Mouse (Mus musculus): ENCODE data around the gene Eme2. TPM values are rescaled to one million over a fixed set of nuclear protein-coding genes. Genes with fewer than 3 reads are reported as not detected.

The Eme2 gene
- polyA plus RNA-seq, 1 experiment = 35.6 TPM

DNA sequence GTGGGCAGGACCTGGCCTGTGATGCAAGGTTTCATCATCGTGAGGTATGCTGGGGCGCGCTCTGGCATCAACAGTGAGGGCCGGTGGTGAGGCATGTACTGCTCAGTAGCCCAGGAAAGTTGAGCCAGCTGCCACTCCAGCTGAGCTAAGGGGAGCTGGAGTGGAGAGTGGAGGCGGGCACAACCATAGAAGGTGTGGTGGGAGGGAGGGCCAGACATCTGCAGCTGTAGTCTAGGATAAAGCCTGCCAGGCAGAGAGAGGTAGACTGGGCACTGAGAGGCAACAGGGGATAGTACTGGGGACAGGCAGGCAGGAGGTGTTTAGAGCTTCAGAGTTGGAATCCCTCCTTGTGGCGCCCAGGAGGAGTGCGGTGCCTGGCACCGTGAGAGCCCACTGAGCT is 34.8 kb downstream of the Eme2 start:
- Histone ChIP-seq H3K4me1 (ENCODE audit: control insufficient read depth, insufficient read depth, low read length) (peaks cover 3% of the 10 kb centered on the region; the same call in 1 of the 2 replicates), H3K4me3 (replicated peaks; ENCODE audit: control insufficient read depth, low read depth, low read length) (peak overlapping the region; percentile 16), H3K27ac (ENCODE audit: control insufficient read depth, insufficient read depth, low read depth, low read length, poor library complexity) (peak overlapping the region; percentile 85)
- 63% methylated on average over 8 of the region's 8 CpGs for WGBS
- TF ChIP-seq POLR2A (IDR thresholded peaks at IDR 0.05; ENCODE audit: borderline replicate concordance, control insufficient read depth, low read depth, low read length) = peak; percentile 69
- no peak for TF ChIP-seq CTCF (IDR thresholded peaks at IDR 0.05; ENCODE audit: control insufficient read depth, insufficient read depth, low read length)

DNA sequence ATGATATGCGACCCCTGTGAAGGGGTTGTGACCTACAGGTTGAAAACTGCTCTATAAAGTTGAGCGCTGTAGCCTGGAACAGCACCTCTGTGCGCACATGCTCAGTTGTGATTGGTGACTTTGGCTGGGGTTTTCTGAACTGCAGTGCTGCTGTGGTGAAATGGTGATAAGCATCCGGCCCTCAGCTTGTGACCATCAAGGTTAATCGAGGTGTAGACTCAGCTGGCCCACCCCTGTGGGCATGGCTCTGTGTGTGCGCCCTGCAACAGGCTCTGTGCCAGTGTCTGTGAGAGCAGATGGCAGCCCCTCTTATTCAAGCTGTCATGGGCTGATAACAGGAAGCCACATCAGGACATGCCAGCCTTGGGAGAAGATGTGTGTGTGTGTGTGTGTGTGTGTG is 35.9 kb downstream of the Eme2 start:
- peak; percentile 35; the same call in 1 of the 2 replicates for TF ChIP-seq POLR2A (IDR thresholded peaks at IDR 0.05; ENCODE audit: borderline replicate concordance, control insufficient read depth, low read depth, low read length)
- TF ChIP-seq CTCF (IDR thresholded peaks at IDR 0.05; ENCODE audit: control insufficient read depth, insufficient read depth, low read length) = no peak
- Histone ChIP-seq H3K27ac (ENCODE audit: control insufficient read depth, insufficient read depth, low read depth, low read length, poor library complexity) (peak overlapping the region; percentile 85), H3K4me1 (ENCODE audit: control insufficient read depth, insufficient read depth, low read length) (peaks cover 3% of the 10 kb centered on the region; the same call in 1 of the 2 replicates), H3K4me3 (replicated peaks; ENCODE audit: control insufficient read depth, low read depth, low read length) (no peak overlapping the region)
- 63% methylated on average over 6 of the region's 6 CpGs for WGBS

DNA sequence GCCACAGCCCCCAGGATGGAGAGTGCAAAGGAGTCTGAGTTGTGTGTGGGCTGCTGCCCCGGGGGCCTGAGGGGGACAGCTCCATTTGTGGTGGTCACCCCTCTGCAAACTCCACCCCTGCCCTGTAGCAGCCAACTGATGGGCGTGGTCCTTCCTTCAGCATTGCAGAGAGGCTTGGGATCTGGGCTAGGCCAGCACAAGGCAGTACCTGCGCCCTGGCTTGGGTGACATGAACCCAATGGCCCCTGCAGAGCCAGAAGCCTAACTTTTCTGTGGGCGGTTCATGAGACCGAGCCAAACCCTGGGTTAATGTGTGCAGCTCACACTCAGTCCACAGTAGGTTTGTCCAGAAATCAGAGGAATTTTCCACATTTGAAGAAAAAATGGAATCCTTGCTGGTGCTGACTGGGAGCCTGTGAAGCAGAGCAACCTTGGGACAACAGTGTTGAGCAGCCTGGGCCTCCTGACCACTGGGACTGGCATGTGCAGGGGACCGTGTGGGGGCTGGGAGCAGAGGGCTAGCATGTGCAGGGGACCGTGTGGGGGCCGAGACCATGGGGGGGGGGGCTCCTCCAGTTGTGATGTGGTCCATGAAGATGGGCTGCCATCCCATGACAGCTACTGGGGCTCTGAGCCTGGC is 36.9 kb downstream of the Eme2 start:
- H3K27ac ChIP-seq (ENCODE audit: control insufficient read depth, insufficient read depth, low read depth, low read length, poor library complexity) = peak overlapping the region; percentile 69
- TF ChIP-seq POLR2A (IDR thresholded peaks at IDR 0.05; ENCODE audit: borderline replicate concordance, control insufficient read depth, low read depth, low read length) (0 out of 2 replicates have a peak, but pooled peaks have one; percentile 18), CTCF (IDR thresholded peaks at IDR 0.05; ENCODE audit: control insufficient read depth, insufficient read depth, low read length) (no peak)
- no peak overlapping the region for H3K4me3 ChIP-seq (replicated peaks; ENCODE audit: control insufficient read depth, low read depth, low read length)
- 71% methylated on average over 8 of the region's 8 CpGs for WGBS
- peaks cover 3% of the 10 kb centered on the region; the same call in 1 of the 2 replicates for H3K4me1 ChIP-seq (ENCODE audit: control insufficient read depth, insufficient read depth, low read length)

DNA sequence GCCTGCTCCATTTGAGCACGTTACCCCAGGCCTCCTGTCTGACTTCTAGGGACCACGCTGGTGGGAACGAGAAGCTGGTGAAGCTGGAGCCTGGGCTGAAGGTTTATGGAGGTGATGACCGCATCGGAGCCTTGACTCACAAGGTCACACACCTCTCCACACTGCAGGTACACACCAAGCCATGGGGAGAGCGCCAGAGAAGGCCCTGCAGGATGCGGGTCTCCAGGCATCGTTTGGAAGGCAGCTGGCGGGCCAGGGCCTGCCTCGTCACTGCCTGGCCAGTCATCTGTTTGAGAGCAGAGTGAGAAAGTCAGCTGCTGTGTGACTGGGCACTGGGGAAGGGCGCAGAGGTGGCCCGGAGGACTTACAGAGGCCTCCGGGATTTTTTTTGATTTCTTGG is 38.3 kb downstream of the Eme2 start:
- no peak overlapping the region for H3K27ac ChIP-seq (ENCODE audit: control insufficient read depth, insufficient read depth, low read depth, low read length, poor library complexity)
- WGBS = 94% methylated on average over 13 of the region's 13 CpGs
- H3K4me1 ChIP-seq (ENCODE audit: control insufficient read depth, insufficient read depth, low read length) = peaks cover 3% of the 10 kb centered on the region; the same call in 1 of the 2 replicates
- no peak for TF ChIP-seq POLR2A (IDR thresholded peaks at IDR 0.05; ENCODE audit: borderline replicate concordance, control insufficient read depth, low read depth, low read length)
- no peak for TF ChIP-seq CTCF (IDR thresholded peaks at IDR 0.05; ENCODE audit: control insufficient read depth, insufficient read depth, low read length)
- no peak overlapping the region for H3K4me3 ChIP-seq (replicated peaks; ENCODE audit: control insufficient read depth, low read depth, low read length)

DNA sequence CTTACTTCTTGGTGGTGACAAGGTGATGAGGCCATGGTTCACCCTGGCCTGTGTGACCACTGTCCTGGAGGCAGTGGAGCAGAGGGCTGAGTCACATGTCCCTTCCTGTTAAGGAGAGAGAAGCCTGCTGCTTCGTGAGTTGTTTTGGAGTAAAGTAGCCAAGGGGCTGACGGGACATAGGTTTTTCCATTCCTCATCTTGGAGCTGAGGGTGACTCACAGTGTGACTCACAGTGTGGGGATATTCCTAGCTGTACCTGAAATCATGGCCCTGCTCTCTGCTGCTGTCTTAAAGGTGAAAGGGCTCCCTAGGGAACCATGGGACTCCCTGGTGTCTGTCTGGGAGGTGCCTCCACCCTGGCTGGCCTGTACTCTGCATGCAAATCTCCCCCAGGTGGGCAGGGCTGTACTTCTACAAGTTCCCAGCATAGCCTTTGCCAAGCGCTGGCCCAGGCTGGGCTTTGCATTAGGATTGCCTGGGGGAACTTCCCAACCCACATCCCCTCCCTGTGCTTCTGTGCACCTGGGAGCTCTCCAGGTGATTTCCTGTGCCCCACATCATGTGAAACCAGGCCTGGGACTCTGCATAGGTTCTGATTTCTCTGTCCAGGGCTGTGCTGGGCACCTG is 38.9 kb downstream of the Eme2 start:
- Histone ChIP-seq H3K4me1 (ENCODE audit: control insufficient read depth, insufficient read depth, low read length) (peaks cover 3% of the 10 kb centered on the region; the same call in 1 of the 2 replicates), H3K4me3 (replicated peaks; ENCODE audit: control insufficient read depth, low read depth, low read length) (no peak overlapping the region), H3K27ac (ENCODE audit: control insufficient read depth, insufficient read depth, low read depth, low read length, poor library complexity) (no peak overlapping the region)
- TF ChIP-seq POLR2A (IDR thresholded peaks at IDR 0.05; ENCODE audit: borderline replicate concordance, control insufficient read depth, low read depth, low read length) (no peak), CTCF (IDR thresholded peaks at IDR 0.05; ENCODE audit: control insufficient read depth, insufficient read depth, low read length) (no peak)
- 86% methylated on average over 3 of the region's 3 CpGs for WGBS

DNA sequence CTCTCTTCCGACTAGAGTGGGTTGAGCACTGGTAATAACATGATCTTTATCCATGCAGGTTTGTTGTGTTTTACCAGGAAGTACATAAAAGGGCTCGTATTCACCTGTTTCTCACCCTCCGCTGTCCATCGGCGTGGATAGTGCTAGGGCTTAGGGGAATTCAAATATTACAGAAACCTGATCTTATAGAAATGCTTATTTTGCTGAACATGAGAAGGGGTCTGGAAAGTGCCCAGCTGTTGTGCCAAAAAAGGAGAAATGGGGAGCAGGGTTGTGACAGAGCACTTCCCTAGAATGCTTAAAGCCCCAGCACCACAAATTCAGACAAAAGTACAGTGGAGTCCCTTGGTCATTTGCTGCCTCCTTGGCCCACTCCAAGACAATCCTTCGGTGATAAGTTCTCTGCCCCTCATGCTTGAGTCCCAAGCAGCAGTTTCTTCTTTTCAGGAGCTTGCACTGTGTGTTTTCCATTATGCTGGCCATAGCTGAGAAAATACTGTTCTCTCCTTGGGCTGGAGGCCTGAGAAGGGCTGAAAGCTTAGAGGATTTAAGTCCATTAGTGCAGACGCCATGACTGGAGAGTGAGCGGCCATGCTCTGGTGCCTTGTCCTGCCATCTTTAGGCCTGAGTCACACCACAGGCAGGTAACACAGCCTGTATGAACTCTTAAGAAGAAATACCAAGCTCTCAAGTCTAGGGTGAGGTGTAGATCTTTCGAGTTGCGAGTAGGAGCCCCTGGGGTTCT is 43.3 kb downstream of the Eme2 start:
- Histone ChIP-seq H3K4me1 (ENCODE audit: control insufficient read depth, insufficient read depth, low read length) (no peaks in the 10 kb centered on the region; the same call in 1 of the 2 replicates), H3K4me3 (replicated peaks; ENCODE audit: control insufficient read depth, low read depth, low read length) (peak overlapping the region; percentile 88), H3K27ac (ENCODE audit: control insufficient read depth, insufficient read depth, low read depth, low read length, poor library complexity) (no peak overlapping the region; the same call in none of the 2 replicates)
- no peak for TF ChIP-seq CTCF (IDR thresholded peaks at IDR 0.05; ENCODE audit: control insufficient read depth, insufficient read depth, low read length)
- no peak for TF ChIP-seq POLR2A (IDR thresholded peaks at IDR 0.05; ENCODE audit: borderline replicate concordance, control insufficient read depth, low read depth, low read length)
- 70% methylated on average over 10 of the region's 10 CpGs for WGBS

DNA sequence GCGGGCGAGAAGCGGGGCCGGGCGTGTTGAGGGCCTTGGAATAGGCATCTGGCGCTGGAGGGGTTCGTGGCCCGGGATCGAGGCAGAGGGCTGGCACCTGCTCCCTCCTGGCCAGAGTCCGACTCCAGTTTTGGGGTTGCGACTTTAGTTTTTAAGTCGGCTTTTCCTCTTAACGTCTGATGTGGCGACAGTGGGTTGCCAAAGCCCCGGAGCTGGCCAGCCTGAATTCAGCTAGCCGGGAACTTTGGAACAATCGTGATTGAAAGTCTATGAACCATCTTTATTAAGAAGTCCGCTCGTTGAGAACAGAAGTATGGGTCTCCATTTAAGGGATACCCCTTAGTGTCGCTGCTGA is 44.1 kb downstream of the Eme2 start:
- peak overlapping the region; percentile 88 for H3K4me3 ChIP-seq (replicated peaks; ENCODE audit: control insufficient read depth, low read depth, low read length)
- under 1% methylated on average over 20 of the region's 20 CpGs for WGBS
- no peak for TF ChIP-seq CTCF (IDR thresholded peaks at IDR 0.05; ENCODE audit: control insufficient read depth, insufficient read depth, low read length)
- no peak for TF ChIP-seq POLR2A (IDR thresholded peaks at IDR 0.05; ENCODE audit: borderline replicate concordance, control insufficient read depth, low read depth, low read length)
- H3K4me1 ChIP-seq (ENCODE audit: control insufficient read depth, insufficient read depth, low read length) = no peaks in the 10 kb centered on the region; the same call in 1 of the 2 replicates
- peak overlapping the region; percentile 96 for H3K27ac ChIP-seq (ENCODE audit: control insufficient read depth, insufficient read depth, low read depth, low read length, poor library complexity)
